Mouse (Mus musculus) liver, adult 2 months (tissue): ENCODE measurements around the gene Per2.

ENCODE experiments used
- CTCF ChIP-seq: fragments of 200-500 bp; IDR thresholded peaks from 2 replicates; pipeline ENCODE4 v1.5.1; 2011; ENCODE audit warnings: low read depth, low read length, control low read depth
- POLR2A ChIP-seq: fragments of 200-500 bp; IDR thresholded peaks from 2 replicates; pipeline ENCODE4 v1.6.1; 2011; ENCODE audit warnings: low read length, control low read depth; ENCODE audit not compliant: insufficient read depth; ENCODE audit errors: extremely low read depth

- TF ChIP-seq CTCF (no peak), POLR2A (no peak)
Observed at GRCm38 (mm10) chr1:91457116-91457515, 2.0 kb downstream of the Per2 start.
